Mouse (Mus musculus) midbrain, embryonic 15.5 days (tissue): ENCODE measurements around the gene Clnk. TPM values are rescaled to one million over a fixed set of nuclear protein-coding genes. Genes with fewer than 3 reads are reported as not detected.

Source experiments
- ATAC-seq: fragments of 200-750 bp; cut with Nextera tagmentation; replicated peaks from 2 replicates; pipeline ENCODE4 v1.8.0; 2017; ENCODE audit warnings: moderate TSS enrichment
- H3K27ac ChIP-seq: fragments of 300-500 bp; sonication (generic); 2 replicates; pipeline ENCODE4 v1.5.1; 2015; ENCODE audit warnings: mild to moderate bottlenecking, inconsistent platforms
- H3K27me3 ChIP-seq: fragments of 300-500 bp; sonication (generic); replicated peaks from 2 replicates; pipeline ENCODE4 v1.6.1; 2015; ENCODE audit warnings: inconsistent platforms
- H3K36me3 ChIP-seq: fragments of 300-500 bp; sonication (generic); replicated peaks from 2 replicates; pipeline ENCODE4 v1.6.1; 2015; ENCODE audit warnings: inconsistent platforms
- H3K4me1 ChIP-seq: fragments of 300-500 bp; sonication (generic); 2 replicates; pipeline ENCODE4 v1.6.1; 2015; ENCODE audit warnings: inconsistent platforms
- H3K4me2 ChIP-seq: fragments of 300-500 bp; sonication (generic); 2 replicates; pipeline ENCODE4 v1.6.1; 2015; ENCODE audit warnings: inconsistent platforms, mild to moderate bottlenecking, moderate library complexity
- H3K4me3 ChIP-seq: fragments of 300-500 bp; sonication (generic); 2 replicates; pipeline ENCODE4 v1.5.1; 2015; ENCODE audit warnings: mild to moderate bottlenecking, inconsistent platforms
- H3K9ac ChIP-seq: fragments of 300-500 bp; sonication (generic); 2 replicates; pipeline ENCODE4 v1.6.1; 2015; ENCODE audit warnings: mild to moderate bottlenecking, inconsistent platforms
- H3K9me3 ChIP-seq: fragments of 300-500 bp; sonication (generic); 2 replicates; pipeline ENCODE4 v1.6.1; 2016; ENCODE audit warnings: inconsistent platforms
- WGBS: fragments of 180-500 bp; shearing (Covaris S2); methylation state at CpG from one replicate; pipeline ENCODE4 v1.1.7; 2015; ENCODE audit warnings: mixed read lengths; 5-methylcytosine and 5-hydroxymethylcytosine counted together
- polyA plus RNA-seq: library from polyadenylated mRNA; unstranded; fragments of >200 nt; fragmentation: Nextera tagmentation; extraction: Ambion mirVana; gene quantifications from 2 replicates; pipeline ENCODE4 v1.2.1, GENCODE M21; 2015

The Clnk gene
- polyA plus RNA-seq, 1 experiment from 2014 or later: 0.13 TPM

GRCm38 (mm10) chr5:38786126-38786525 is 90.5 kb downstream of the Clnk start:
- no peak; the same call in 1 of the 2 replicates for ATAC-seq
- Histone ChIP-seq H3K36me3 (no peaks in the 10 kb centered on the region), H3K4me3 (no peak overlapping the region), H3K4me2 (no peak overlapping the region), H3K9ac (no peak overlapping the region), H3K27ac (no peak overlapping the region), H3K9me3 (no peaks in the 10 kb centered on the region), H3K27me3 (no peaks in the 10 kb centered on the region), H3K4me1 (peaks cover 19% of the 10 kb centered on the region)
- 55% methylated on average over 15 of the region's 15 CpGs for WGBS

GRCm38 (mm10) chr5:38785686-38786085 is 90.9 kb downstream of the Clnk start:
- H3K9ac ChIP-seq: no peak overlapping the region
- H3K4me3 ChIP-seq: no peak overlapping the region
- H3K27me3 ChIP-seq: no peaks in the 10 kb centered on the region
- no peaks in the 10 kb centered on the region for H3K36me3 ChIP-seq
- no peak overlapping the region for H3K27ac ChIP-seq
- H3K4me2 ChIP-seq: no peak overlapping the region
- ATAC-seq: no peak
- H3K4me1 ChIP-seq: peaks cover 19% of the 10 kb centered on the region
- H3K9me3 ChIP-seq: no peaks in the 10 kb centered on the region
- 73% methylated on average over 8 of the region's 8 CpGs for WGBS

DNA sequence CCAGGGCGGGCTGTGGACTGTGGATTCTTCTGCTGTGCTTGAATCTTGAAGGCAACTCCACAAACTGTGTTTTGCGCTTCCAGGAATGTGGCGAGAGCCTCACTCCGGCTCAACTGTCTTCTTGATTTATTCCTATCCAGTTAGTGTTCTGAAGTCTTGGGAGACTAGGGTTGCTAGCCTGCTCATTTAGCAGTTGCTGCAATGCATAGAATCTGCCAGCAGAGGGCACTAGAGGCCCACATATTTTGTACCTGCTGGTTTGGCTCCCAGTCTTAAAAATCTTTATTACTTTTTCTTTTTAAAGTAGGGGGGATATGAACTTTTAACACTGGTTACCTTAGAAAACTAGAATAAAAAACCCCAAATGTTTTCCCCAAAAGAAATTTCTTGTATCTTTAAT is 94.8 kb downstream of the Clnk start:
- H3K4me1 ChIP-seq: peaks cover 10% of the 10 kb centered on the region; the same call in 1 of the 2 replicates
- H3K9ac ChIP-seq: no peak overlapping the region
- H3K27ac ChIP-seq: no peak overlapping the region
- H3K9me3 ChIP-seq: no peaks in the 10 kb centered on the region
- H3K4me3 ChIP-seq: no peak overlapping the region
- peak; percentile 43 for ATAC-seq
- 40% methylated on average over 4 of the region's 4 CpGs for WGBS
- H3K36me3 ChIP-seq: no peaks in the 10 kb centered on the region
- no peaks in the 10 kb centered on the region for H3K27me3 ChIP-seq
- H3K4me2 ChIP-seq: no peak overlapping the region

DNA sequence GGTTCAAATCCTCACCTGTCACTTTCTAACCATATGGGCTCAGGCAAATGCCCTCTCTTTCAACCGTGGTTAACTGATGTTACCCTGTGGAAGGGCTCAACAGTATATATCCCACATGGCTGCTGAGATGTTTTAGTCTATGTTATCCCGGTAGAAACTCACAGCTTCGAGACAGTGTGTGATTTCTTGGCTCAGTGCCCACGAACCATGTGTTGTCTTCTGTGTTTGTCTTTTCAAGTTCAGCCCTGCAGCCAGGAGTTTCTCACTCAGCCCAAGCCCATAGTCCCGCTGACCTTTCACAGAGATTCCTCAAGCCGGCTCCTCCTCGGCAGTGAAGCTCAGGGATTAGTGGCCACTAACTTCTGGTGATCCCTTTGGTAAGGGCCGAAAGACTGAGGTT is 96.0 kb downstream of the Clnk start:
- no peak for ATAC-seq
- peaks cover 2% of the 10 kb centered on the region; the same call in 1 of the 2 replicates for H3K4me1 ChIP-seq
- no peak overlapping the region for H3K9ac ChIP-seq
- 55% methylated on average over 8 of the region's 8 CpGs for WGBS
- no peak overlapping the region for H3K27ac ChIP-seq
- H3K4me3 ChIP-seq: no peak overlapping the region
- H3K27me3 ChIP-seq: no peaks in the 10 kb centered on the region
- no peaks in the 10 kb centered on the region for H3K9me3 ChIP-seq
- H3K4me2 ChIP-seq: no peak overlapping the region
- H3K36me3 ChIP-seq: no peaks in the 10 kb centered on the region

DNA sequence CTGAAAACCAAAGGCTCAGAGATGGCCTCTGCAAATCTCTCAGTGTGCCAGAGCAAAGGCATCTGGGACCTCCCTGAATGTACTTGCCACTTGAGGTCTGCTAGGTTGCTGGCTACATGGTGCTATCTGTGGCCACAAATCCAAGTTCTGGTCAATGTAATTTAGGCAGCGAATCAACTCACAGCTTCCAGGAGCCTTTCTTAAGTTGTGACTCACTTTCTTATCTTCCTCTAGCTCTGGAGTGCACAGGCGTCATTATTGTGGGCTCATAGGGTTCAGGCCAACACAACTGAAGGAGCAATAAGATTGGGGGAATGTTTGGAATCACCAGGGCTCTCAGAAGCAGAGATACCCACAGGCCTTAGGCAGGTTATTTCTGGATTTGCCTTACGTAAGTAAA is 96.6 kb downstream of the Clnk start:
- Histone ChIP-seq H3K4me2 (no peak overlapping the region), H3K27ac (no peak overlapping the region), H3K4me3 (no peak overlapping the region), H3K9ac (no peak overlapping the region), H3K9me3 (no peaks in the 10 kb centered on the region), H3K36me3 (no peaks in the 10 kb centered on the region), H3K4me1 (peaks cover 2% of the 10 kb centered on the region; the same call in 1 of the 2 replicates), H3K27me3 (no peaks in the 10 kb centered on the region)
- no peak for ATAC-seq
- WGBS: 89% methylated on average over 3 of the region's 3 CpGs

DNA sequence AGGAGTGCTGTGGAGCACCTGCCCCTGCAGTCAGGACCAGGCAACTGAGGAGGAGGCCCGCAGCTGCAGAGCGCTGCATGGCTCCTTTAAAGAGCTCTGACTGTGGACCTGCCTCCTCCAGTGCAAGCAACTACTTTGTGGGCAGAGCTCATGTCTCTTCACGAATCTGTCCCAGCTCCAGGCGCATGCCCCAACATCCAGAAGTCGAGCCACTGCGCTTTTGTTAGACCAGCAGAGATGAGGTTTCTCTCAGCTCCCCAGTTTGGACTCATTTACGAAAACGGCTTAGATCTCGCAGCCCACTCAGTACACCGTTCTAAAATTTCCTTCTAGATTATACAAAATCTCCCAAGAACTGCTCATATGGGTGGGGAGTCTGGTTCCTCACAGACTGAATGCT is 101.1 kb downstream of the Clnk start:
- Histone ChIP-seq H3K27ac (no peak overlapping the region), H3K27me3 (no peaks in the 10 kb centered on the region), H3K9ac (no peak overlapping the region), H3K4me1 (no peaks in the 10 kb centered on the region), H3K36me3 (no peaks in the 10 kb centered on the region), H3K4me3 (no peak overlapping the region), H3K9me3 (no peaks in the 10 kb centered on the region), H3K4me2 (no peak overlapping the region)
- ATAC-seq: no peak
- 73% methylated on average over 10 of the region's 10 CpGs for WGBS

DNA sequence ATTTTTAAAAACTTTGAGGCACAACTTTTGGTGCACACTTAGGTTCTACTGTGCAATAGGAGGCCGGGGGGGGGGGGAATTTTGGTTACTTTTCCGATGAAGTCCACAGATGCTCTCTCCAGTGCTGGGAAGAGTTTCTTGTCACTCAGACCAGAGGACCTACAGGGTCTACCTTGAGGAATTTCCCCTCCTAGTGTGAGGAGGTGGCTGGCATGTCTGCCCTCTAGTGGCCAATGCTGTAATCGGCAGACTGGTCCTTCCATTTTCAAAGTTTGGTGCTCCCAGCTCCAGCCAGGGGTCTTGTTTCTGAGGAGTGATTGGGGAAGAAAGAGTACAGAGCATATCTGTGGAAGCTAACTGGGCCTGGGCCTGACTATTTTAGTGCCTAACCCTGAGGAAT is 121.7 kb downstream of the Clnk start:
- no peak overlapping the region for H3K9ac ChIP-seq
- no peaks in the 10 kb centered on the region for H3K27me3 ChIP-seq
- no peak overlapping the region for H3K27ac ChIP-seq
- H3K9me3 ChIP-seq: no peaks in the 10 kb centered on the region
- 21% methylated on average over 3 of the region's 3 CpGs for WGBS
- no peak for ATAC-seq
- no peak overlapping the region for H3K4me3 ChIP-seq
- no peak overlapping the region for H3K4me2 ChIP-seq
- no peaks in the 10 kb centered on the region for H3K4me1 ChIP-seq
- H3K36me3 ChIP-seq: no peaks in the 10 kb centered on the region

- WGBS: 19% methylated on average over 4 of the region's 4 CpGs
- Histone ChIP-seq H3K4me3 (no peak overlapping the region), H3K27me3 (no peaks in the 10 kb centered on the region), H3K4me1 (no peaks in the 10 kb centered on the region), H3K27ac (no peak overlapping the region), H3K36me3 (no peaks in the 10 kb centered on the region), H3K9me3 (no peaks in the 10 kb centered on the region), H3K4me2 (no peak overlapping the region), H3K9ac (no peak overlapping the region)
- no peak for ATAC-seq
These were observed 123.9 kb downstream of the Clnk start for GRCm38 (mm10) chr5:38752749-38753148.

GRCm38 (mm10) chr5:38708940-38709581 is 167.6 kb downstream of the Clnk start:
- WGBS: 78% methylated on average over 11 of the region's 11 CpGs
- Histone ChIP-seq H3K4me1 (no peaks in the 10 kb centered on the region), H3K36me3 (no peaks in the 10 kb centered on the region), H3K9ac (no peak overlapping the region), H3K27ac (no peak overlapping the region), H3K4me2 (no peak overlapping the region), H3K9me3 (no peaks in the 10 kb centered on the region), H3K4me3 (no peak overlapping the region), H3K27me3 (no peaks in the 10 kb centered on the region)
- no peak for ATAC-seq

GRCm38 (mm10) chr5:38707364-38708075 is 169.1 kb downstream of the Clnk start:
- no peak overlapping the region for H3K9ac ChIP-seq
- H3K4me3 ChIP-seq: no peak overlapping the region
- ATAC-seq: no peak
- no peaks in the 10 kb centered on the region for H3K27me3 ChIP-seq
- H3K27ac ChIP-seq: no peak overlapping the region
- no peaks in the 10 kb centered on the region for H3K4me1 ChIP-seq
- 86% methylated on average over 7 of the region's 7 CpGs for WGBS
- H3K9me3 ChIP-seq: no peaks in the 10 kb centered on the region
- H3K36me3 ChIP-seq: no peaks in the 10 kb centered on the region
- H3K4me2 ChIP-seq: no peak overlapping the region

- H3K4me2 ChIP-seq: no peak overlapping the region
- no peak overlapping the region for H3K9ac ChIP-seq
- no peaks in the 10 kb centered on the region for H3K4me1 ChIP-seq
- no peak overlapping the region for H3K27ac ChIP-seq
- no peak overlapping the region for H3K4me3 ChIP-seq
- no peaks in the 10 kb centered on the region for H3K27me3 ChIP-seq
- no peak for ATAC-seq
- no peaks in the 10 kb centered on the region for H3K36me3 ChIP-seq
- WGBS: 94% methylated on average over 6 of the region's 6 CpGs
- H3K9me3 ChIP-seq: no peaks in the 10 kb centered on the region
These were observed 173.7 kb downstream of the Clnk start for GRCm38 (mm10) chr5:38702941-38703340.

GRCm38 (mm10) chr5:38702091-38702490 is 174.5 kb downstream of the Clnk start:
- H3K27me3 ChIP-seq: no peaks in the 10 kb centered on the region
- no peak overlapping the region for H3K4me2 ChIP-seq
- no peak overlapping the region for H3K9ac ChIP-seq
- no peaks in the 10 kb centered on the region for H3K36me3 ChIP-seq
- H3K4me3 ChIP-seq: no peak overlapping the region
- no peak overlapping the region for H3K27ac ChIP-seq
- H3K9me3 ChIP-seq: no peaks in the 10 kb centered on the region
- no peak for ATAC-seq
- WGBS: 68% methylated on average over 2 of the region's 2 CpGs
- no peaks in the 10 kb centered on the region for H3K4me1 ChIP-seq

DNA sequence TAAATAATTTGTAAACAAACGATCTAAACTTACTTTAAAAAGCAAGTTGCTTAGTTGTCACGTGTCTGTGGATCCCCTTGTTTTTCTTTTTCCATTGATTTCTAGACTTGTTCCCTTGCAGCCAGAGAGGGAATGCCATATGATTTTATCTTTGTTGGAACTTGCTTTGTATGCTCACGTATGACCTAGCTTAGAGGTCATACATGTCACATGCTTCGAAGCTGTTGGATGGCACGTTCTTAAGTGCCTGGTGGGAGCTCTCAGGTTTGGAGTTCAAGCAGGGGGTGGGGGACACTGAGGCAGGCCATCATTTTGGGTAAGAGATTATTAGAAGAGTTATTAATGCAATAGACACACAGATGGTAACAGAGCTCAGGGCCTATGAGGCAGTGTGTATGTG is 178.1 kb downstream of the Clnk start:
- Histone ChIP-seq H3K4me3 (no peak overlapping the region), H3K27me3 (no peaks in the 10 kb centered on the region), H3K9me3 (no peaks in the 10 kb centered on the region), H3K4me2 (no peak overlapping the region), H3K36me3 (no peaks in the 10 kb centered on the region), H3K27ac (no peak overlapping the region), H3K9ac (no peak overlapping the region), H3K4me1 (no peaks in the 10 kb centered on the region)
- WGBS: 76% methylated on average over 5 of the region's 5 CpGs
- no peak for ATAC-seq
